Mouse (Mus musculus) hindbrain, embryonic 13.5 days (tissue): ENCODE data around the gene Trpv2. TPM values are rescaled to one million over a fixed set of nuclear protein-coding genes. Genes with fewer than 3 reads are reported as not detected.

Experiments
- ATAC-seq: fragments of 200-750 bp; cut with Nextera tagmentation; 2 replicates; pipeline ENCODE4 v1.8.0; 2017; ENCODE audit warnings: moderate TSS enrichment; ENCODE audit not compliant: low FRiP score
- H3K27ac ChIP-seq: fragments of 300-500 bp; sonication (generic); 2 replicates; pipeline ENCODE4 v1.5.1; 2015; ENCODE audit warnings: inconsistent platforms, mild to moderate bottlenecking, moderate library complexity
- H3K27me3 ChIP-seq: fragments of 300-500 bp; sonication (generic); 2 replicates; pipeline ENCODE4 v1.6.1; 2015; ENCODE audit warnings: mild to moderate bottlenecking, inconsistent platforms
- H3K36me3 ChIP-seq: fragments of 300-500 bp; sonication (generic); 2 replicates; pipeline ENCODE4 v1.6.1; 2015; ENCODE audit warnings: mild to moderate bottlenecking, inconsistent platforms
- H3K4me1 ChIP-seq: fragments of 300-500 bp; sonication (generic); replicated peaks from 2 replicates; pipeline ENCODE4 v1.6.1; 2015; ENCODE audit warnings: inconsistent platforms
- H3K4me2 ChIP-seq: fragments of 300-500 bp; sonication (generic); 2 replicates; pipeline ENCODE4 v1.6.1; 2015; ENCODE audit warnings: inconsistent platforms, mild to moderate bottlenecking, moderate library complexity
- H3K4me3 ChIP-seq: fragments of 300-500 bp; sonication (generic); 2 replicates; pipeline ENCODE4 v1.5.1; 2015; ENCODE audit warnings: mild to moderate bottlenecking, inconsistent platforms
- H3K9ac ChIP-seq: fragments of 300-500 bp; sonication (generic); 2 replicates; pipeline ENCODE4 v1.6.1; 2015; ENCODE audit warnings: mild to moderate bottlenecking, inconsistent platforms
- H3K9me3 ChIP-seq: fragments of 300-500 bp; sonication (generic); 2 replicates; pipeline ENCODE4 v1.6.1; 2016; ENCODE audit warnings: inconsistent platforms
- WGBS: fragments of 180-500 bp; shearing (Covaris S2); methylation state at CpG from one replicate; pipeline ENCODE4 v1.1.7; 2015; 5-methylcytosine and 5-hydroxymethylcytosine counted together
- polyA plus RNA-seq: library from polyadenylated mRNA; unstranded; fragments of >200 nt; fragmentation: Nextera tagmentation; extraction: Ambion mirVana; gene quantifications from 2 replicates; pipeline ENCODE4 v1.2.1, GENCODE M21; 2015

Trpv2 gene
- polyA plus RNA-seq, 1 experiment from 2014 or later = 21.5 TPM

GRCm38 (mm10) chr11:62642023-62642844 is 67.9 kb downstream of the Trpv2 start:
- no peak for ATAC-seq
- Histone ChIP-seq H3K36me3 (no peaks in the 10 kb centered on the region), H3K4me3 (no peak overlapping the region), H3K9ac (no peak overlapping the region), H3K27me3 (no peaks in the 10 kb centered on the region), H3K27ac (peak overlapping the region; percentile 14; the same call in 1 of the 2 replicates), H3K4me2 (no peak overlapping the region), H3K4me1 (peaks cover 59% of the 10 kb centered on the region), H3K9me3 (no peaks in the 10 kb centered on the region)
- WGBS = 60% methylated on average over 11 of the region's 11 CpGs

GRCm38 (mm10) chr11:62643011-62643631 is 68.8 kb downstream of the Trpv2 start:
- Histone ChIP-seq H3K27ac (peak overlapping the region; percentile 58), H3K4me1 (peaks cover 62% of the 10 kb centered on the region), H3K4me2 (no peak overlapping the region), H3K27me3 (no peaks in the 10 kb centered on the region), H3K9me3 (no peaks in the 10 kb centered on the region), H3K4me3 (no peak overlapping the region), H3K36me3 (no peaks in the 10 kb centered on the region), H3K9ac (peak overlapping the region; percentile 3; the same call in 1 of the 2 replicates)
- WGBS = 79% methylated on average over 8 of the region's 8 CpGs
- no peak for ATAC-seq

- Histone ChIP-seq H3K27me3 (no peaks in the 10 kb centered on the region), H3K9ac (0 out of 2 replicates have a peak overlapping the region, but pooled peaks have one; percentile 3), H3K27ac (peak overlapping the region; percentile 58; the same call in 1 of the 2 replicates), H3K9me3 (no peaks in the 10 kb centered on the region), H3K4me3 (no peak overlapping the region), H3K36me3 (no peaks in the 10 kb centered on the region), H3K4me2 (no peak overlapping the region), H3K4me1 (peaks cover 64% of the 10 kb centered on the region)
- 82% methylated on average over 10 of the region's 10 CpGs for WGBS
- no peak for ATAC-seq
Observed at GRCm38 (mm10) chr11:62643681-62644363, 69.5 kb downstream of the Trpv2 start.

- peak overlapping the region; percentile 88; the same call in 1 of the 2 replicates for H3K9ac ChIP-seq
- H3K9me3 ChIP-seq = no peaks in the 10 kb centered on the region
- no peak overlapping the region for H3K4me3 ChIP-seq
- H3K4me1 ChIP-seq = peaks cover 71% of the 10 kb centered on the region
- H3K4me2 ChIP-seq = peak overlapping the region; percentile 93; the same call in 1 of the 2 replicates
- WGBS = 91% methylated on average over 5 of the region's 5 CpGs
- no peaks in the 10 kb centered on the region for H3K27me3 ChIP-seq
- no peaks in the 10 kb centered on the region for H3K36me3 ChIP-seq
- no peak for ATAC-seq
- H3K27ac ChIP-seq = no peak overlapping the region
Observed at GRCm38 (mm10) chr11:62644602-62645336, 70.5 kb downstream of the Trpv2 start.

GRCm38 (mm10) chr11:62645337-62645675 is 71.0 kb downstream of the Trpv2 start:
- ATAC-seq = no peak
- Histone ChIP-seq H3K9me3 (no peaks in the 10 kb centered on the region), H3K27ac (no peak overlapping the region), H3K27me3 (no peaks in the 10 kb centered on the region), H3K36me3 (no peaks in the 10 kb centered on the region), H3K9ac (peak overlapping the region; percentile 88), H3K4me2 (peak overlapping the region; percentile 93), H3K4me3 (peak overlapping the region; percentile 78; the same call in 1 of the 2 replicates), H3K4me1 (peaks cover 71% of the 10 kb centered on the region)
- 88% methylated on average over 4 of the region's 4 CpGs for WGBS

- WGBS = 39% methylated on average over 8 of the region's 8 CpGs
- Histone ChIP-seq H3K4me2 (peak overlapping the region; percentile 93), H3K4me1 (peaks cover 77% of the 10 kb centered on the region), H3K9me3 (no peaks in the 10 kb centered on the region), H3K9ac (peak overlapping the region; percentile 88), H3K4me3 (peak overlapping the region; percentile 78), H3K36me3 (no peaks in the 10 kb centered on the region), H3K27ac (peak overlapping the region; percentile 64), H3K27me3 (no peaks in the 10 kb centered on the region)
- ATAC-seq = no peak; the same call in 1 of the 2 replicates
Observed at GRCm38 (mm10) chr11:62645732-62646494, 71.6 kb downstream of the Trpv2 start.

DNA sequence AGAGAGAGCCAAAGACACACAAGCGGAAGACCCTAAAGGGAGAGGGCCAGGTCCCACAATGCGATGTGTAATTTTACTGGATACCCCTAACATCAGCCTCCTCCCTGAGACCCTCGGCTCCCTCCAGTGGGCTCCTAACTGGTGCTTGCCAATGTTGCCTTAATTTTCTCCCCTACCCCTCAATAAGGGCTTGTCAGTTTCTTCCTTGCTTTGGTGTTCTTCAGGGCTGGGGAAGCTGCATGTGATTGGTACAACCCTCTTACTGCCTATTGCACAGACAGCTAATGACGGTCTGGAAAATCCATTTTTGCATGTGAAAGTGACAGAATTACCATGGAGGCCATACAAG is 72.2 kb downstream of the Trpv2 start:
- no peaks in the 10 kb centered on the region for H3K9me3 ChIP-seq
- peak overlapping the region; percentile 64 for H3K27ac ChIP-seq
- peak overlapping the region; percentile 88 for H3K9ac ChIP-seq
- no peaks in the 10 kb centered on the region for H3K27me3 ChIP-seq
- H3K4me2 ChIP-seq = peak overlapping the region; percentile 93
- WGBS = 34% methylated on average over 4 of the region's 4 CpGs
- H3K4me1 ChIP-seq = peaks cover 77% of the 10 kb centered on the region
- peak overlapping the region; percentile 78 for H3K4me3 ChIP-seq
- H3K36me3 ChIP-seq = no peaks in the 10 kb centered on the region
- ATAC-seq = no peak

- Histone ChIP-seq H3K4me1 (peaks cover 74% of the 10 kb centered on the region), H3K9ac (peak overlapping the region; percentile 88), H3K27ac (peak overlapping the region; percentile 64), H3K9me3 (no peaks in the 10 kb centered on the region), H3K4me2 (peak overlapping the region; percentile 93), H3K36me3 (no peaks in the 10 kb centered on the region), H3K27me3 (no peaks in the 10 kb centered on the region), H3K4me3 (peak overlapping the region; percentile 78)
- no peak for ATAC-seq
- 41% methylated on average over 7 of the region's 7 CpGs for WGBS
Observed at GRCm38 (mm10) chr11:62646958-62647515, 72.8 kb downstream of the Trpv2 start.

- H3K27me3 ChIP-seq = no peaks in the 10 kb centered on the region
- under 1% methylated on average over 52 of the region's 86 CpGs for WGBS
- ATAC-seq = peak; percentile 67
Observed at GRCm38 (mm10) chr11:62647661-62648590, 73.6 kb downstream of the Trpv2 start, which contains the start of gene Lrrc75a. Gene Lrrc75a (minus strand): TSS chr11:62648523.

More at GRCm38 (mm10) chr11:62647661-62648590, 73.6 kb downstream of the Trpv2 start, which contains the start of gene Lrrc75a:
- Histone ChIP-seq H3K4me1 (peaks cover 66% of the 10 kb centered on the region), H3K9ac (peak within 1 kb of the TSS; percentile 88), H3K4me2 (peak within 1 kb of the TSS; percentile 93), H3K27ac (peak within 1 kb of the TSS; percentile 79), H3K4me3 (peak within 1 kb of the TSS; percentile 78), H3K36me3 (no peaks in the 10 kb centered on the region), H3K9me3 (no peaks in the 10 kb centered on the region)
